Mouse (Mus musculus) layer of hippocampus, adult 2 months (tissue): ENCODE results near the gene Ehhadh. TPM values are rescaled to one million over a fixed set of nuclear protein-coding genes. Genes with fewer than 3 reads are reported as not detected.
"Not testable (repeated sequence)": the region's sequence is repeated elsewhere in the genome, so short reads cannot be mapped to it uniquely, and the experiment has no call there.

Source experiments
- DNase-seq, 2 experiments: peaks; one replicate each; pipeline ENCODE4 v3.0.0; 2022; ENCODE audit warnings: low spot score in 2 of 2
- H3K27ac ChIP-seq: fragments of 200-600 bp; 2 replicates; pipeline ENCODE4 v1.8.1; 2022
- H3K4me3 ChIP-seq: fragments of 200-600 bp; 2 replicates; pipeline ENCODE4 v1.8.1; 2022; ENCODE audit warnings: mild to moderate bottlenecking
- CTCF ChIP-seq: fragments of 200-600 bp; conservative IDR thresholded peaks from 2 replicates; pipeline ENCODE4 v1.8.1; 2022; ENCODE audit warnings: antibody characterized with exemption, mild to moderate bottlenecking, moderate library complexity
- total RNA-seq, 2 experiments: library from RNA; stranded (reverse); gene quantifications; 2 replicates each; pipeline ENCODE4 v1.2.3; 2021

Gene Ehhadh
- total RNA-seq, 2 experiments from 2014 or later: 1.7 to 2.5 TPM

- H3K27ac ChIP-seq: no peak overlapping the region
- TF ChIP-seq CTCF: no peak
- H3K4me3 ChIP-seq: no peak overlapping the region
- DNase-seq: no peak
Measured at GRCm38 (mm10) chr16:21818132-21818531, 30.5 kb upstream of the Ehhadh start.

DNA sequence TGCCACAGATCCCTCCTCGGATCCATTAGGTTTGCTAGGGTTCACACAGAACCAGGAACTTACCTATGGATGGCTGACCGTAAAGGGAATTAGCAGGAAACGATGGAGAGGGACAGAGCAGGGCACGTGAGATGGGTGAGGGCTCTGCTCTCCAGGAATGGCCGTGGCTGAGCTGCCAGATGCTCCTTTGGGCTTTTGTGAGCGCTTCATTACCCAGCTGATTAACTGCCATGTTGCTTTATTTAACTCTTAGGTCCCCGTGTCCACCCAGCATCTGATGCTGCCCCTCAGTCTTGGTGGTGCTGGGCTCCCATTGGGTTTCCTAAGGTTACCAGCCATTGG, 28.0 kb upstream of the Ehhadh start:
- Histone ChIP-seq H3K27ac (no peak overlapping the region), H3K4me3 (no peak overlapping the region)
- TF ChIP-seq CTCF: no peak
- no peak for DNase-seq

DNA sequence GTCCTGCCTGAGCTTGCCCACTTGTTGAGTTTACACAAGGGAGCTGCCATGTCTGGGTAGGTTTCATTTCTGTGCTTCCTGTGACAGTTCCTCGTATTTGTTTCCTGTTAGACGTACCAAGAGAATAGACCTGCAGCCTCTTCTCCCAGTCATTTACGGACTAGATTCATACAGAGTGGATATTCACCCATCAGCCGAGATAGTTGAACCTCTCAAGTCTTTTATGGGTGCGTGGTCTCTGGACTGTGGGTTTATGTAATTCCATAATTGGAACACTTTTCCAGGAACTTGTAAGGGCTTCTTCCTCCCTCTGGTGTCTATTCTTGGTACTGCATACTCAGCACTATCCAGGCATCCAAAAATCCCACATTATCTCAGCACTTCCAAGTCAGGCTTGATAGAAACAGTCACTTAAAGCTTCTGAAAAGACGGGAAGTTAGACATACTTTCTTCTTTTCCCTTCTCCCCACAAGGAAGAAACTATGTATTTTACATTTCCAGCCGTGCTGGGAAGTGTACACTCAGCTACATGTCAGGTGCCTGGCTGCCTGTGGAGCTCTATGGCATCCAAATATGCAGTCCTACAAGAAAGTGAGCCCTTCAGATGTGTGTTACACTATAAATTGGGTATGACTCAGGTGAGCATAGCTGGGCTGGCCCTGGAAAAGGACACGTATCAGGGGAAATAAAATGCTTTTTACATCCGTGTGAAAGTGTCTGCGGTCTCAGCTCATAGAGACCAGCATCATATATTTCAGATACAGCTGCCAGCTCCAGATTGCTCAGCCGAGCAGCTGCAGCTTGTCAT, 27.5 kb upstream of the Ehhadh start:
- peak overlapping the region; percentile 42; the same call in 1 of the 2 replicates for H3K4me3 ChIP-seq
- TF ChIP-seq CTCF: peak; percentile 97
- DNase-seq: peak; percentile 56 to 74
- H3K27ac ChIP-seq: no peak overlapping the region; the same call in 1 of the 2 replicates

GRCm38 (mm10) chr16:21813164-21813834, 25.7 kb upstream of the Ehhadh start:
- no peak overlapping the region for H3K27ac ChIP-seq
- no peak for TF ChIP-seq CTCF
- no peak for DNase-seq
- no peak overlapping the region for H3K4me3 ChIP-seq

GRCm38 (mm10) chr16:21807786-21808185, 20.2 kb upstream of the Ehhadh start:
- H3K27ac ChIP-seq, H3K4me3 ChIP-seq, DNase-seq: not testable (repeated sequence)

DNA sequence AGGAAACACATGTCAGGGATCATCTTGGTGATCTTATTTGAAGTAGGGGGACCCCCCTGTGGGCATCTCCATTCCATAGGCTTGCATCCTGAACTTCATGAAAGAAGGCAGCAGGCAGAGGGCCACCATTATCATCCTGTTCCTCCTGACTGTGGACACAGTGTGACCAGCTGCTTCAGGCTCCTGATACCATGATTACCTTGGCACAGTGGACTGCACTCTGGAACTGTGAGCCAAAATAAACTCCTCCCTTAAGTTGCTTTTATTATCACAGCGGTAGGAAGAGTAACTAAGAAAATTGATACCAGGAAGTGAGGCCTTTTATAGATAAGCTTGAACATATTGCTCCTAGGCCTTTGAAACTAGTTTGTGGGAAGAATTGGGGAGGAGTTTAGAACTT, 19.3 kb upstream of the Ehhadh start:
- Histone ChIP-seq H3K4me3 (no peak overlapping the region), H3K27ac (no peak overlapping the region)
- no peak for DNase-seq
- no peak for TF ChIP-seq CTCF

DNA sequence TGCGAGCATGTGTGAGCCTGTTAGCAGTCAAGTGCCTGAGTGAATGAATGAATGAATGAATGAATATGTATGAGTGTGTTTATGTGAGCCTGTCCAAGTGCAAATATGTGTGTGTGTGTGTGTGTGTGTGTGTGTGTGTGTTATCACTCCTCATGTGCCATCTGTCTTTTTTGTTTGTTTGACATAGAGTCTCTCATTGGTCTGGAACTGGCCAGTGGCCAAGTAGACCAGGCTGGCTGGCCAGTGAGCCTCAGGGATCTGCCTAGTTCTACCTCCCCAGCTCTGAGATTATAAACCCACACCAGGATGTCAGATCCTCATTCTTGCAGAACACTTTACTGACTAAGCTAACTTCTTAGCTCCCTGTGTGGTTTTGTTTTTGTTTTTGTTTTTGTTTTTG, 16.7 kb upstream of the Ehhadh start:
- TF ChIP-seq CTCF: no peak
- Histone ChIP-seq H3K27ac (no peak overlapping the region), H3K4me3 (no peak overlapping the region)
- DNase-seq: no peak

- no peak for TF ChIP-seq CTCF
- Histone ChIP-seq H3K4me3 (peak overlapping the region; percentile 89), H3K27ac (no peak overlapping the region)
- DNase-seq: no peak
Measured at GRCm38 (mm10) chr16:21795071-21795470, 7.5 kb upstream of the Ehhadh start.

GRCm38 (mm10) chr16:21794697-21795045, 7.1 kb upstream of the Ehhadh start:
- no peak for TF ChIP-seq CTCF
- H3K27ac ChIP-seq: peak overlapping the region; percentile 97
- no peak for DNase-seq
- peak overlapping the region; percentile 89 for H3K4me3 ChIP-seq

DNA sequence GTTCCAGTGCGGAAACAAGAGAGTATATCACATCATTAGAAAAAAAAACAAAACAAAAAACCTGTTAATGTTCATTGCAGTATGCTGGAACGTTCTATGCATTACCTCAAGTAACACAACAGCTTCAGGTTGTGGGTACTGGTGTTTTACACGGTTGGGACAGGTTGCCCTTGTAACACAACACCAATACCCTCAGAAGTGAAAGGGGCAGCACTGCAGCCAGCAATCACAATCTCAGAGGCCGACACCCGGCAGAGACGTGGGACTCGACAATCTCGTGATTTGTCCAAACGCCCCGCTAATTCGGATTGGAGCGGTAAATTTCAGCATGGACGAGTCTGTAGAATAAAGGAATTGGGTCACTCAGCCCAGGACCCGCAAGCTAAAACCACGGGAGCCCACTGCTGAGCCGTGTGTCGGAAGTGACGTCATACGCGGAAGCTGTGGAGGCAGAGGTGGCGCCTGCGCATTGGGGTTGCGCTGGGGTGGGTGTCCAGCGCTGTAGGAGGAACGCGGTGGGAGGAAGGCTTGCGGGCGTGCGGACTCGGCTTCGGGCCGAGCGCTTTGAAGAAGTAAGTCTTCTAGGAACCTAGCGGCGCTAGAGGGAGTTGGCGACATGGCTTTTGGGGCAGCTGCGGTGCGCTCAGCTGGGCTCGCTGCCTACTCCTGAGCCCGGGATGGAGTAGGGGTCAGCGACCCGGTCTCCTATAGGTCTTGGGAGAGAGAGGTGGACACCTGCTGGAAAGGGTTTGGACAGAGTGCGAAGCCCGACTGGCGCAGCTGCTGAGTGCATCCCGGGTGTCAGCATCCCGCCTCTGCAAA, 6.5 kb upstream of the Ehhadh start, which contains the start of gene Map3k13:
TSS of gene Map3k13 (plus strand) at position 472 of the 822 bp plus-strand sequence.
- TF ChIP-seq CTCF: peak; percentile 50
- peak within 1 kb of the TSS; percentile 89 for H3K4me3 ChIP-seq
- peak within 1 kb of the TSS; percentile 97 for H3K27ac ChIP-seq
- peak; percentile 94 to 95 for DNase-seq

DNA sequence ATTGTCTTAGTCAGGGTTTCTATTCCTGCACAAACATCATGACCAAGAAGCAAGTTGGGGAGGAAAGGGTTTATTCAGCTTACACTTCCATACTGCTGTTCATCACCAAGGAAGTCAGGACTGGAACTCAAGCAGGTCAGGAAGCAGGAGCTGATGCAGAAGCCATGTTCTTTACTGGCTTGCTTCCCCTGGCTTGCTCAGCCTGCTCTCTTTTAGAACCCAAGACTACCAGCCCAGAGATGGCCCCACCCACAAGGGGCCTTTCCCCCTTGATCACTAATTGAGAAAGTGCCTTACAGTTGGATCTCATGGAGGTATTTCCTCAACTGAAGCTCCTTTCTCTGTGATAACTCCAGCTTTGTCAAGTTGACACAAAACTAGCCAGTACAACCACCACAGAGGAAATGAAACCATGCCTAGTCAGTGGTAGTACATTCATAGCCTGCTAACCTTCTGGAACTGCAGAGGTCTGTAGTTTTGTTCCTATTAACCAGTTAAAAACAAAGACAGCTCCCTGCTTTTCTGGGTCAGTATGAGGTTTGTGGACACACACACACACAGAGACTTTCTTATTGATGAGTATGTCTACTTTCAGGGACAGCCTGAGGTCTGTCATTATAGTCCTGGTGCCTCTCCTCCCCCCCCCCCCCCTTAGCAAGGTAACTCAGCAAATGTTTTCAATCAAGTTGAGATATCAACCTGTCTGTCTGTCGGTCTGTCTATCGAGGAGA, 5.6 kb upstream of the Ehhadh start:
- peak overlapping the region; percentile 89 for H3K4me3 ChIP-seq
- peak overlapping the region; percentile 97; the same call in 1 of the 2 replicates for H3K27ac ChIP-seq
- DNase-seq: not testable (repeated sequence)

DNA sequence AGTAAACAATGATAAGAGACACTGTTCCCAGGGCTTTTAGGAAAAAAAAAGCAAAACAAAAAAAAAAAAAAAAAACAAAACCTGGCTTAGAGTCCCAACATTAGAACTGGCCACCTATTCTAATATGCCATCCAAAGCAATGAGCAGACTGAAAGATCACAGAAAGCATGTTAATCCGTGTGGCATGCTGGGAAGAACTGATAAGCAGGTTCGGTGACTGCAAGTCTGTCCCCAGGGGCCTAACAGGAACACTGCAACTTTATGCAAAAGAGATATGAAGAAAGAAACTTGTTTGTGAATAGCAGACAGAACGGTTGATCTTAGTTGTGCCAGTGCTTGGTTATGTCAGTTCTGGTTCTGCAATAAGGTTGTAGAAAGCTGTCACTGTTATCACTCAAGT, 4.2 kb upstream of the Ehhadh start:
- no peak overlapping the region for H3K27ac ChIP-seq

More for the DNA sequence above, 4.2 kb upstream of the Ehhadh start:
- no peak overlapping the region for H3K4me3 ChIP-seq
- TF ChIP-seq CTCF: no peak
- no peak for DNase-seq
